Mouse (Mus musculus): ENCODE results near the gene Apoh. TPM values are rescaled to one million over a fixed set of nuclear protein-coding genes. Genes with fewer than 3 reads are reported as not detected.

Gene Apoh
- total and polyA plus RNA-seq, 3 experiments, result 0.95 TPM; not detected in 2

- DNase-seq (ENCODE audit: extremely low read depth), result no peak
- no peaks in the 10 kb centered on the region for H3K36me3 ChIP-seq (replicated peaks in 1 of 2; ENCODE audit: control insufficient read depth in 1 of 2, insufficient read depth in 1 of 2, low read length in 1 of 2)
- H3K27ac ChIP-seq (ENCODE audit: insufficient read depth, low read depth), result no peak overlapping the region
- no peak overlapping the region for H3K9ac ChIP-seq (ENCODE audit: insufficient read depth, low read depth)
- dilution Hi-C loops (cut with MboI; ENCODE audit: extremely low pct_ligation_motif_present, extremely low pct_unique_long_range_greater_than_20kb, low sequenced_read_pairs), result no loop called here
- H3K79me2 ChIP-seq (replicated peaks; ENCODE audit: control insufficient read depth, extremely low read depth, insufficient read depth, poor library complexity, severe bottlenecking), result no peaks in the 10 kb centered on the region
- in situ Hi-C loops (cut with MboI; ENCODE audit: low pct_ligation_motif_present, low pct_unique_long_range_greater_than_20kb, low sequenced_read_pairs), result loop anchor here (5.0 kb wide), 2 partner anchors 166 to 346 kb away; no protein-coding TSS in a partner anchor
- H3K9me3 ChIP-seq (replicated peaks; ENCODE audit: low read length), result peaks cover 3% of the 10 kb centered on the region
- H3K4me3 ChIP-seq (replicated peaks in 1 of 3; ENCODE audit: low read depth in 2 of 3, low read length in 2 of 3, poor library complexity in 1 of 3), result no peak overlapping the region
- no peaks in the 10 kb centered on the region for H3K27me3 ChIP-seq (replicated peaks)
- H3K4me2 ChIP-seq (ENCODE audit: insufficient read depth, low read depth, poor library complexity, severe bottlenecking), result 0 out of 2 replicates have a peak overlapping the region, but pooled peaks have one; percentile 16
- TF ChIP-seq MXI1 (IDR thresholded peaks at IDR 0.05; ENCODE audit: low read depth, low read length) (no peak), TBP (conservative IDR thresholded peaks at IDR 0.05; ENCODE audit: low read depth, low read length) (0 out of 2 replicates have a peak, but pooled peaks have one; percentile 18), NRF1 (IDR thresholded peaks at IDR 0.05; ENCODE audit: low read depth, low read length) (no peak)
- H3K4me1 ChIP-seq (ENCODE audit: control insufficient read depth in 1 of 2, insufficient read depth in 2 of 2), result peaks cover 0 to 23% of the 10 kb centered on the region in 2 experiments; a peak in 2 of 4 replicates
Observed at GRCm38 (mm10) chr11:108378363-108378751, 35.2 kb downstream of the Apoh start.

GRCm38 (mm10) chr11:108382664-108383063, 39.5 kb downstream of the Apoh start:
- in situ Hi-C loops (cut with MboI; ENCODE audit: low pct_ligation_motif_present, low pct_unique_long_range_greater_than_20kb, low sequenced_read_pairs) (no loop called here), dilution Hi-C loops (cut with MboI; ENCODE audit: extremely low pct_ligation_motif_present, extremely low pct_unique_long_range_greater_than_20kb, low sequenced_read_pairs) (no loop called here)
- H3K4me1 ChIP-seq (ENCODE audit: control insufficient read depth in 1 of 2, insufficient read depth in 2 of 2), result peaks cover 3 to 34% of the 10 kb centered on the region in 2 experiments; a peak in 2 of 4 replicates
- H3K9ac ChIP-seq (ENCODE audit: insufficient read depth, low read depth), result no peak overlapping the region
- peaks cover 3% of the 10 kb centered on the region for H3K9me3 ChIP-seq (replicated peaks; ENCODE audit: low read length)
- H3K27me3 ChIP-seq (replicated peaks), result no peaks in the 10 kb centered on the region
- no peaks in the 10 kb centered on the region for H3K79me2 ChIP-seq (replicated peaks; ENCODE audit: control insufficient read depth, extremely low read depth, insufficient read depth, poor library complexity, severe bottlenecking)
- no peak for DNase-seq (ENCODE audit: extremely low read depth)
- TF ChIP-seq ZNF384 (IDR thresholded peaks at IDR 0.05; ENCODE audit: low read depth, low read length), result no peak
- no peak for TF ChIP-seq MAFK (IDR thresholded peaks at IDR 0.05; ENCODE audit: insufficient replicate concordance, low read length)
- no peak for TF ChIP-seq GABPA (IDR thresholded peaks at IDR 0.05; ENCODE audit: insufficient replicate concordance, low read depth, low read length)
- TF ChIP-seq CHD1 (IDR thresholded peaks at IDR 0.05; ENCODE audit: low read depth, low read length), result no peak
- no peak for TF ChIP-seq TCF12 (IDR thresholded peaks at IDR 0.05; ENCODE audit: low read depth, low read length)
- TF ChIP-seq HCFC1 (IDR thresholded peaks at IDR 0.05; ENCODE audit: low read depth, low read length), result no peak
- no peak for TF ChIP-seq CHD2 (IDR thresholded peaks at IDR 0.05; ENCODE audit: low read length)
- no peak for TF ChIP-seq ZC3H11A (IDR thresholded peaks at IDR 0.05; ENCODE audit: low read depth, low read length)
- no peak for TF ChIP-seq SIN3A (IDR thresholded peaks at IDR 0.05; ENCODE audit: low read length)
- TF ChIP-seq POLR2A (IDR thresholded peaks at IDR 0.05; ENCODE audit: low read depth, low read length), result no peak
- TF ChIP-seq MEF2A (IDR thresholded peaks at IDR 0.05; ENCODE audit: borderline replicate concordance, low read depth, low read length), result no peak
- no peak for TF ChIP-seq E2F4 (IDR thresholded peaks at IDR 0.05; ENCODE audit: insufficient replicate concordance, low read depth, low read length)
- no peak for TF ChIP-seq SMC3 (IDR thresholded peaks at IDR 0.05; ENCODE audit: low read depth, low read length)
- no peak for TF ChIP-seq KAT2A (IDR thresholded peaks at IDR 0.05; ENCODE audit: insufficient replicate concordance, low read length)
- TF ChIP-seq JUN (IDR thresholded peaks at IDR 0.05; ENCODE audit: insufficient read depth, low read depth, low read length), result no peak
- TF ChIP-seq MAZ (IDR thresholded peaks at IDR 0.05; ENCODE audit: low read depth, low read length), result no peak
- no peak for TF ChIP-seq USF1 (IDR thresholded peaks at IDR 0.05; ENCODE audit: low read depth, low read length)
- TF ChIP-seq ZKSCAN1 (IDR thresholded peaks at IDR 0.05; ENCODE audit: borderline replicate concordance, low read depth, low read length), result no peak
- TF ChIP-seq IRF4 (IDR thresholded peaks at IDR 0.05; ENCODE audit: low read depth, low read length), result no peak
- no peak for TF ChIP-seq MYC (IDR thresholded peaks at IDR 0.05; ENCODE audit: low read depth, low read length)
- no peak overlapping the region for H3K4me3 ChIP-seq (replicated peaks in 1 of 3; ENCODE audit: low read depth in 2 of 3, low read length in 2 of 3, poor library complexity in 1 of 3)
- H3K36me3 ChIP-seq (replicated peaks in 1 of 2; ENCODE audit: control insufficient read depth in 1 of 2, insufficient read depth in 1 of 2, low read length in 1 of 2), result no peaks in the 10 kb centered on the region
- no peak overlapping the region for H3K27ac ChIP-seq (ENCODE audit: insufficient read depth, low read depth)
- no peak overlapping the region for H3K4me2 ChIP-seq (ENCODE audit: insufficient read depth, low read depth, poor library complexity, severe bottlenecking)

Data from CH12.LX (cell line).